Mouse (Mus musculus): ENCODE measurements around the gene Tmem189. TPM values are rescaled to one million over a fixed set of nuclear protein-coding genes. Genes with fewer than 3 reads are reported as not detected.

The Tmem189 gene
- polyA plus RNA-seq, 1 experiment from 2014 or later: 38.7 TPM

DNA sequence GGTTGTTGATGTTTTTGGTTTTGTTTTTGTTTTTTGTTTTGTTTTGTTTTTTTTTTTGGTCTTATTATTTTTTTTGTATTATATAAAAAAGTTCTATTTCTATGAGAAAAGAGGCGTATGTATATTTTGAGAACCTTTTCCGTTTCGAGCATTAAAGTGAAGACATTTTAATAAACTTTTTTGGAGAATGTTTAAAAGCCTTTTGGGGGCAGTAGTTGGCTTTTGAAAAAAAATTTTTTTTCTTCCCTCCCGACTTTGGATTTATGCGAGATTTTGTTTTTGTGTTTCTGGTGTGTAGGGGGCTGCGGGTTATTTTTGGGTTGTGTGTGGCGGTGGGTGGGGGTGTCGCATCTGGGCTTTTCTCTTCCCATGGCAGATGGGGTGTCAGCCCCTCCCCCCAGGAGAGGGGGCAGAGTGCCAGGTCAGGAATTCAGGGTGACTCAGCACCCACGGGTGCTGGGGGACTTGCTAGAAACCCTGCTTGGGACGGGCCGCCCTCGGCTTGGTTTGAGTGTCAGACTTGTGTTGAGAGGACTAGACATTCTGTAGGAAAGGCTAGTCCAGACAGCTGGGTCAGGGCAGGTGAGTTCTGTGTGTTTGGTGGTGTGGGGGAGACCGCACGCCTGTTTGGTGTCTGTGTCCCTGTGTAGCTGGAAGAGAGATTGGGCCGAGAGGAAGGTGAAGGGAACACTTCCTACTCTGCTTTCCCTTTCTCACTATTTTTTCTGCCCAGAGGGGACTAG lies 768 bp upstream of the Tmem189 start:
- Histone ChIP-seq H3K4me2 (peak overlapping the region; percentile 98), H3K9me3 (replicated peaks; ENCODE audit: control insufficient read depth, low read length) (no peaks in the 10 kb centered on the region), H3K27me3 (ENCODE audit: control insufficient read depth, insufficient read depth, low read length) (peaks cover 14% of the 10 kb centered on the region), H3K4me3 (ENCODE audit: low read depth, low read length) (peak overlapping the region; percentile 73), H3K27ac (ENCODE audit: low read depth, low read length) (no peak overlapping the region), H3K36me3 (ENCODE audit: control insufficient read depth, insufficient read depth, low read length) (no peaks in the 10 kb centered on the region), H3K4me1 (ENCODE audit: control insufficient read depth, insufficient read depth, low read length) (peaks cover 17% of the 10 kb centered on the region), H3K9ac (ENCODE audit: low read depth, low read length) (peak overlapping the region; percentile 83; the same call in 1 of the 2 replicates)
- 50% methylated on average over 15 of the region's 15 CpGs for WGBS (ENCODE audit: insufficient replicate concordance)
- ATAC-seq (replicated peaks; ENCODE audit: insufficient number of reproducible peaks, low FRiP score, low TSS enrichment): no peak

DNA sequence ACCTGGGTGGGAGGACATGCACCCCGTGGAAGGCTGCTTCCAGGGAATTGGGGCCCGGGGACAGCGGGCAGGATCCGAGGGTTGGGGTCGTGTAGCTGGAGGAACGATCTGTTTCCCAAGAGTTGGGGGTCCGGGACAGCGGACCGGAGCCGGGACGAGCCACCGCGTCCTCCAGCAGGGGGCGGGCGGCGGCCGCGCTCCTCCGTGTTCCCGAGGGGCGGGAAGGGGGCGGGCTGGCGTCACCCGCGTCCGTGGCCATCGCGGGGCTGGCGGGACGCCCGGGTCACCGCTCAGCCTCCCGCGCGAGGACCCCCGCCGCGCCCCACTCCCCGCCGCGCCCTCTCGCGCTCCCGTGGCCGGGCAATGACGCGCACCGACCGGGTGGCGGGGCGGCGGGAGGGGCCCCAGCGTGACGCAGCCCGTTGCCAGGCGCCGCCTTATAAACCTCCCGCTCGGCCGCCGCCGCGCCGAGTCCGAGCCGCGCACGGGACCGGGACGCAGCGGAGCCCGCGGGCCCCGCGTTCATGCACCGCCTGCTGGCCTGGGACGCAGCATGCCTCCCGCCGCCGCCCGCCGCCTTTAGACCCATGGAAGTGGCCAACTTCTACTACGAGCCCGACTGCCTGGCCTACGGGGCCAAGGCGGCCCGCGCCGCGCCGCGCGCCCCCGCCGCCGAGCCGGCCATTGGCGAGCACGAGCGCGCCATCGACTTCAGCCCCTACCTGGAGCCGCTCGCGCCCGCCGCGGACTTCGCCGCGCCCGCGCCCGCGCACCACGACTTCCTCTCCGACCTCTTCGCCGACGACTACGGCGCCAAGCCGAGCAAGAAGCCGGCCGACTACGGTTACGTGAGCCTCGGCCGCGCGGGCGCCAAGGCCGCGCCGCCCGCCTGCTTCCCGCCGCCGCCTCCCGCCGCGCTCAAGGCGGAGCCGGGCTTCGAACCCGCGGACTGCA lies 847 bp downstream of the Tmem189 start, which contains the start of gene Cebpb:
Gene Cebpb, plus strand, starts transcription at position 418 of the 954 bp plus-strand sequence.
- peak within 1 kb of the TSS; percentile 58 for H3K27ac ChIP-seq (ENCODE audit: low read depth, low read length)
- under 1% methylated on average over 118 of the region's 147 CpGs for WGBS (ENCODE audit: insufficient replicate concordance)
- peak; percentile 69 for ATAC-seq (replicated peaks; ENCODE audit: insufficient number of reproducible peaks, low FRiP score, low TSS enrichment)

DNA sequence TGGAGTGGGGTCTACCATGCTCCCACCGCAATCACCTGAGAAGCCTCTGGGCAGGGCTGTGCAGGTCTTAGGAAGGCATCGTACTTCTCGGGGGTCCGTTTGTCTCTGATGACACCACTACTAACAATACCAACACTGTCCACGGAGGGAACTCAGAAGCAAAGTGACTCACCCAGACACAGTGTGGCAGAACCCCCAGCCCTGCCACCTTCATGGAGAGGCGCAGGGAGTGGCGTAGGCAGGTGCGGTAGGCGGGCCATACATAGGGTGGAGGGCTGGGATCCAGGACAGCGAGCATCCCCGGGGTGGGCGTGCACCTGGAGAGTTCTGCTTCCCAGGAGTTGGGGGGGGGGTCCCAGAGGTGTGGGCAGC lies 1.5 kb downstream of the Tmem189 start:
- Histone ChIP-seq H3K4me2 (peak overlapping the region; percentile 98), H3K4me3 (ENCODE audit: low read depth, low read length) (peak overlapping the region; percentile 73), H3K27me3 (ENCODE audit: control insufficient read depth, insufficient read depth, low read length) (peaks cover 14% of the 10 kb centered on the region), H3K9me3 (replicated peaks; ENCODE audit: control insufficient read depth, low read length) (no peaks in the 10 kb centered on the region), H3K36me3 (ENCODE audit: control insufficient read depth, insufficient read depth, low read length) (no peaks in the 10 kb centered on the region), H3K27ac (ENCODE audit: low read depth, low read length) (no peak overlapping the region), H3K9ac (ENCODE audit: low read depth, low read length) (no peak overlapping the region), H3K4me1 (ENCODE audit: control insufficient read depth, insufficient read depth, low read length) (peaks cover 17% of the 10 kb centered on the region)
- WGBS (ENCODE audit: insufficient replicate concordance): 19% methylated on average over 12 of the region's 12 CpGs
- peak; percentile 5; the same call in 1 of the 2 replicates for ATAC-seq (replicated peaks; ENCODE audit: insufficient number of reproducible peaks, low FRiP score, low TSS enrichment)

More for the DNA sequence above, 847 bp downstream of the Tmem189 start, which contains the start of gene Cebpb:
- peak within 1 kb of the TSS; percentile 83 for H3K9ac ChIP-seq (ENCODE audit: low read depth, low read length)
- peaks cover 17% of the 10 kb centered on the region for H3K4me1 ChIP-seq (ENCODE audit: control insufficient read depth, insufficient read depth, low read length)
- peak within 1 kb of the TSS; percentile 73 for H3K4me3 ChIP-seq (ENCODE audit: low read depth, low read length)
- H3K4me2 ChIP-seq: peak within 1 kb of the TSS; percentile 98
- H3K36me3 ChIP-seq (ENCODE audit: control insufficient read depth, insufficient read depth, low read length): no peaks in the 10 kb centered on the region
- H3K9me3 ChIP-seq (replicated peaks; ENCODE audit: control insufficient read depth, low read length): no peaks in the 10 kb centered on the region
- H3K27me3 ChIP-seq (ENCODE audit: control insufficient read depth, insufficient read depth, low read length): peaks cover 14% of the 10 kb centered on the region

DNA sequence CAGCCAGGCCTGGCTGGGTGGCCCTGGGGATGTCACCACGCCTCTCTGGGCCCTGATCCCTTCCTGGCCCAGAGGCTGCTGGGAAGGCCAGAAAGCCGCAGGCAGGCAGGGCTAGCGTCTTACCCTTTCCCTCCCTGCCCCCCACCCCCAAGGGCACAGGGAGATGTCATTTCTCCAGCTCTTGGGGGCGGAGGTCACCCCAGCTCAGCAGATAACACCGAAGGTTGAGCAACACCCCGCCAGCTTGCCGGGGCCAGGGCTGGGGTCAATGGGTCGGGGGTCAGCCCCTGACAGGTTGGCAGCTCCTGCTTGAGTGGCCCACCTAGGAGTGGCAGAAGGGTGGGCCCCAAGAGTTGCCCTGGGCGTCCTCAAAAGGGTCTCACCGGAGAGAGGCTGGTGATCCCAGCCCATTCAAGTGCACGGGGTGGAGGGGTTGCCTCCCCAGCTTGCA lies 1.9 kb downstream of the Tmem189 start:
- ATAC-seq (replicated peaks; ENCODE audit: insufficient number of reproducible peaks, low FRiP score, low TSS enrichment): no peak
- peaks cover 14% of the 10 kb centered on the region for H3K27me3 ChIP-seq (ENCODE audit: control insufficient read depth, insufficient read depth, low read length)
- 44% methylated on average over 11 of the region's 11 CpGs for whole genome bisulfite sequencing (ENCODE audit: insufficient replicate concordance)
- H3K9me3 ChIP-seq (replicated peaks; ENCODE audit: control insufficient read depth, low read length): no peaks in the 10 kb centered on the region
- no peak overlapping the region for H3K9ac ChIP-seq (ENCODE audit: low read depth, low read length)
- no peak overlapping the region for H3K4me3 ChIP-seq (ENCODE audit: low read depth, low read length)
- H3K4me2 ChIP-seq: no peak overlapping the region
- no peak overlapping the region for H3K27ac ChIP-seq (ENCODE audit: low read depth, low read length)
- H3K36me3 ChIP-seq (ENCODE audit: control insufficient read depth, insufficient read depth, low read length): no peaks in the 10 kb centered on the region
- H3K4me1 ChIP-seq (ENCODE audit: control insufficient read depth, insufficient read depth, low read length): peaks cover 17% of the 10 kb centered on the region

DNA sequence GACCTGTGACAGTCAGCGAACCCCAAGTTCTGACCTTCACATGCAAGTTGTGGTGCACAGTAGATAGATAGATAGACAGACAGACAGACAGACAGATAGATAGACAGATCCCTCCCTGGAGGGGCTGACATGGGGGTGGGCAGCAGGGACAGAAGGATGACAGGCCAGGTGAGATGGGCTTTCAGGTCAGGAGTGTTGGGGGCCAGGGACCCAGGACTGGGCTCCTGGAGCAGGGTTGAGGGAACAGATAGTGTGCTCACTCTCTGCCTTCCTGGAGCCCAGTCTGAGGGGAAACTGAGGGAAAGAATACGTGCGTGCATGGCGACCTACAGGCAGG lies 2.4 kb downstream of the Tmem189 start:
- ATAC-seq (replicated peaks; ENCODE audit: insufficient number of reproducible peaks, low FRiP score, low TSS enrichment): no peak
- H3K4me2 ChIP-seq: no peak overlapping the region
- WGBS (ENCODE audit: insufficient replicate concordance): 86% methylated on average over 4 of the region's 4 CpGs
- H3K27ac ChIP-seq (ENCODE audit: low read depth, low read length): no peak overlapping the region
- H3K9ac ChIP-seq (ENCODE audit: low read depth, low read length): no peak overlapping the region
- H3K9me3 ChIP-seq (replicated peaks; ENCODE audit: control insufficient read depth, low read length): no peaks in the 10 kb centered on the region
- H3K4me1 ChIP-seq (ENCODE audit: control insufficient read depth, insufficient read depth, low read length): peaks cover 17% of the 10 kb centered on the region
- H3K4me3 ChIP-seq (ENCODE audit: low read depth, low read length): no peak overlapping the region
- H3K36me3 ChIP-seq (ENCODE audit: control insufficient read depth, insufficient read depth, low read length): no peaks in the 10 kb centered on the region
- peaks cover 14% of the 10 kb centered on the region for H3K27me3 ChIP-seq (ENCODE audit: control insufficient read depth, insufficient read depth, low read length)

DNA sequence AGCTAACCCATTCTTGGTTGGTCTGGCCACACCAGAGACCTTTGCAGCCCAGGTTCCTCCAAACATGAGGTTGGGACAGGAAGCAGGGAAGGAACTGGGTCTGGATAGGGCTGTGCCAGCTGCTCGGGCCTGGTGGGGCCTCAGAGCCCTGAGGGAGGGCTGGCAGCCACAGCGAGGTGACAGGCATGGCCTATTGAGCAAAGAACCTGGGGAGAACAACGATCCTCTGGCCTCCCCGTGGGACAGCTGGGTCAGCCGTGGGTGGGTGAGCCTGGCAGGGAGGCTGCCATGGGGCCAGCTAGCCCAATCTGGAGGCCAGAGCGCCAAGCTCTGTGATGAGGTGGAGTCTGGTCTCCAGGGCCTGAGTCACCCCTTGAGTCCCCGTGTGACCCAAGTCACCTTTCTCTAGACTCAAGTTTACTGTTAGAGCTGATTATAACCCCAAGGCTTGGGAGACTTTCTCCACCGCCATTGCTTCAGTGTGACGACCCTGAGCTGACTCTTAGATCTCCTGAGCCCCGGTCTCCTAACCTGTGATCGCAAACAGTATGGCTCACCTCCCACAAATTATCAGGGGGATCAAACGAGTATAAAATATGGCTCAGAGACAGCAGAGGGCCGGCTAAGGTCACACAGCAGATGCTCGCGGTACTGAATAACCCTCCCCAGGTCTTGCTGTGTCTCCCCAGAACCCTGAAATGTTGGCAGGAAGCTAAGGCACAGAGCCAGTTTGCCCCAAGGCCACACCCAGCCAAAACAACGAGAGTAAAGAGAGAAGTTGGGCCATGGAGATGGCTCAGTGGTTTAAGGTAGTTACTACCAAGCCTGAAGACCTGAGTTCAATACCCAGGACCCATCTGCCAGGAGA lies 3.0 kb downstream of the Tmem189 start:
- H3K4me2 ChIP-seq: no peak overlapping the region
- H3K4me3 ChIP-seq (ENCODE audit: low read depth, low read length): no peak overlapping the region
- H3K4me1 ChIP-seq (ENCODE audit: control insufficient read depth, insufficient read depth, low read length): peaks cover 17% of the 10 kb centered on the region
- peaks cover 14% of the 10 kb centered on the region for H3K27me3 ChIP-seq (ENCODE audit: control insufficient read depth, insufficient read depth, low read length)
- 79% methylated on average over 16 of the region's 16 CpGs for WGBS (ENCODE audit: insufficient replicate concordance)
- no peaks in the 10 kb centered on the region for H3K9me3 ChIP-seq (replicated peaks; ENCODE audit: control insufficient read depth, low read length)
- no peaks in the 10 kb centered on the region for H3K36me3 ChIP-seq (ENCODE audit: control insufficient read depth, insufficient read depth, low read length)
- no peak overlapping the region for H3K9ac ChIP-seq (ENCODE audit: low read depth, low read length)
- ATAC-seq (replicated peaks; ENCODE audit: insufficient number of reproducible peaks, low FRiP score, low TSS enrichment): no peak
- no peak overlapping the region for H3K27ac ChIP-seq (ENCODE audit: low read depth, low read length)

DNA sequence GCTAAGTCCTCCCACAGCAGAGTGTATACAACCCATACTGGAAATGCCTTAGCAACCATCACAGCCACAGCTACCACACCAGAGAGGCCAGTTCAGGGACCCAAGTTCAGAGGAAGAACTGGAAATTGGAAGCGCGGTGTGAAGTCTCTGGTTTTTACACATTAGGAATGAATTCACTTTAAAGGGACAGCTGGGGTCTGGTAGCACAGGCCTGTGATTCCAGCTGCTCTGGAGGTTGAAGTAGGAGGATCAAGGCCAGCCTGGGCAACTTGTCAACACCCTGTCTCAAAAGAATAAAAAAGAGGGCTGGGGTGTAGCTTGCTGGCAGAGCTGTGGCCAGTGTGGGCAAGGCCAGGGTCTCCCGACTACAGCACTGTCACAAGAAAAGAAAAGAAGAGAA lies 3.8 kb downstream of the Tmem189 start:
- 75% methylated on average over 3 of the region's 3 CpGs for WGBS (ENCODE audit: insufficient replicate concordance)
- H3K4me1 ChIP-seq (ENCODE audit: control insufficient read depth, insufficient read depth, low read length): peaks cover 11% of the 10 kb centered on the region
- H3K36me3 ChIP-seq (ENCODE audit: control insufficient read depth, insufficient read depth, low read length): no peaks in the 10 kb centered on the region
- H3K4me3 ChIP-seq (ENCODE audit: low read depth, low read length): no peak overlapping the region
- H3K9me3 ChIP-seq (replicated peaks; ENCODE audit: control insufficient read depth, low read length): no peaks in the 10 kb centered on the region
- peaks cover 14% of the 10 kb centered on the region for H3K27me3 ChIP-seq (ENCODE audit: control insufficient read depth, insufficient read depth, low read length)
- no peak overlapping the region for H3K9ac ChIP-seq (ENCODE audit: low read depth, low read length)
- ATAC-seq (replicated peaks; ENCODE audit: insufficient number of reproducible peaks, low FRiP score, low TSS enrichment): no peak
- no peak overlapping the region for H3K4me2 ChIP-seq
- no peak overlapping the region for H3K27ac ChIP-seq (ENCODE audit: low read depth, low read length)

DNA sequence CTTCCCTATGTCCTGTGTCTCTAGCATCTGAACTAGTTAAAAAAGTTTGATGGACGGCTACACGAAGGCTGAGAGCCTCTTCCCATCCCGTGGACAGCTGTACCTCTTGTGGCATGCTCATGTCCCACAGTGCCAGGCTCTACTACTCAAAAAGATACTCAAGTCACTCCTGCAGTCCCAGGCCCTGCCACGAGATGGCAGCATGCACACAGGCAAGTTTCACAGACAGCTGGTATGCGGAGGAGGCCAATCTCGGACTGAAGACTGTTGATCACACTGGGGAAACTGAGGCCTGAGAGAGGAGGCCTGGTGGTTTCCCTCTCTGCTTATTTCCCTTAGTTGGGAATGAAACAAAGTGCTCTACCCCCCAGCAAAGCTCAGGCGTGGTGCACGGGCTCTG lies 4.5 kb downstream of the Tmem189 start:
- no peak overlapping the region for H3K27ac ChIP-seq (ENCODE audit: low read depth, low read length)
- no peak overlapping the region for H3K4me2 ChIP-seq
- H3K9me3 ChIP-seq (replicated peaks; ENCODE audit: control insufficient read depth, low read length): no peaks in the 10 kb centered on the region
- no peak for ATAC-seq (replicated peaks; ENCODE audit: insufficient number of reproducible peaks, low FRiP score, low TSS enrichment)
- H3K27me3 ChIP-seq (ENCODE audit: control insufficient read depth, insufficient read depth, low read length): peaks cover 14% of the 10 kb centered on the region
- 7% methylated on average over 8 of the region's 8 CpGs for WGBS (ENCODE audit: insufficient replicate concordance)
- no peak overlapping the region for H3K9ac ChIP-seq (ENCODE audit: low read depth, low read length)
- no peaks in the 10 kb centered on the region for H3K36me3 ChIP-seq (ENCODE audit: control insufficient read depth, insufficient read depth, low read length)
- no peak overlapping the region for H3K4me3 ChIP-seq (ENCODE audit: low read depth, low read length)
- peaks cover 6% of the 10 kb centered on the region; the same call in 1 of the 2 replicates for H3K4me1 ChIP-seq (ENCODE audit: control insufficient read depth, insufficient read depth, low read length)
